Mouse (Mus musculus) spleen, adult 18-20 months (tissue): Measurements from ENCODE around the gene Cdk8.

Source experiments
- DNase-seq, 2 experiments: peaks; one replicate each; pipeline ENCODE4 v3.0.0; 2022; ENCODE audit warnings: mixed read lengths in 2 of 2

Cdk8 gene

GRCm38 (mm10) chr5:146330031-146330764, 99.2 kb downstream of the Cdk8 start:
- DNase-seq: peak in 1 of 2 experiments; percentile 31

GRCm38 (mm10) chr5:146330765-146331115, 99.7 kb downstream of the Cdk8 start:
- no peak for DNase-seq

GRCm38 (mm10) chr5:146331131-146331530, 100.1 kb downstream of the Cdk8 start:
- no peak for DNase-seq

- no peak for DNase-seq
These were observed 101.5 kb downstream of the Cdk8 start for GRCm38 (mm10) chr5:146332541-146332940.

- DNase-seq: no peak
These were observed 103.4 kb downstream of the Cdk8 start for GRCm38 (mm10) chr5:146334410-146334809.

GRCm38 (mm10) chr5:146338064-146338463, 107.0 kb downstream of the Cdk8 start:
- no peak for DNase-seq

GRCm38 (mm10) chr5:146340037-146340436, 109.0 kb downstream of the Cdk8 start:
- DNase-seq: no peak

GRCm38 (mm10) chr5:146344911-146345686, 114.1 kb downstream of the Cdk8 start:
- DNase-seq: no peak

- no peak for DNase-seq
These were observed 116.1 kb downstream of the Cdk8 start for GRCm38 (mm10) chr5:146347081-146347480.

GRCm38 (mm10) chr5:146349183-146349582, 118.2 kb downstream of the Cdk8 start:
- no peak for DNase-seq

- no peak for DNase-seq
These were observed 119.8 kb downstream of the Cdk8 start for GRCm38 (mm10) chr5:146350784-146351183.

- no peak for DNase-seq
These were observed 121.0 kb downstream of the Cdk8 start for GRCm38 (mm10) chr5:146352006-146352405.
